Mouse (Mus musculus) erythroblast, embryonic 14.5 days (primary cell): ENCODE measurements around the gene Ralb.

Experiments used
- GATA1 ChIP-seq: IDR thresholded peaks from 2 replicates; pipeline ENCODE4 v1.6.1; 2012; ENCODE audit warnings: low read length, inconsistent platforms, mixed read lengths
- TAL1 ChIP-seq: IDR thresholded peaks from 3 replicates; pipeline ENCODE4 v1.6.1; 2012; ENCODE audit warnings: low read length, inconsistent platforms, mixed read lengths

GRCm38 (mm10) chr1:119453731-119454130 is 50.9 kb downstream of the Ralb start:
- TF ChIP-seq TAL1 (no peak), GATA1 (no peak)
